Mouse (Mus musculus): ENCODE results near the gene Lbr. TPM values are rescaled to one million over a fixed set of nuclear protein-coding genes. Genes with fewer than 3 reads are reported as not detected.
A peak's percentile ranks its signal among the peaks of the same experiment; 100 is the strongest.

Gene Lbr
- 100 to 1,000 TPM; 393 to 404 TPM for polyA plus RNA-seq (2017; shearing (Covaris generic))

DNA sequence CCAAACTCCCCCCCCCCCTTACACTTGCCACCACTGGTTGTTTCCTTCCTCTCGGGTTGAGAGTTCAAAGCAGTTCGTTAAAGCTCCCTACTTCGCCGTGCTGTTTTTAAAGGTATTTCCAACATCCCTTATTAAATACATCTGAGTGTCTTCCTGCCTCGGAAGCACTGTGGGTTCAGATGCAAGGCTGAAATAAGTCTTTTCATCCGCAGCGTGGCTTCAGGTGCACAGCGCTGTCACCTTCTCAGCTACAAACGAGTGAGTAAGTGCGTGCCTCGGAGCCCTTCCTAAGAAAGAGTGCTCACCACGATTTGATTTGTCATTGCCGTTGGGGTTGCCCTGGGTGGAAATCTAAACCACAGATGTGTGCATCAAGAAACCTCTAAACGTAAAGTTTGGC is at the start of gene Lbr:
Lbr (minus strand) TSS at position 266 of the 400 bp plus-strand sequence.
- ATAC-seq, result peak; percentile 28

DNA sequence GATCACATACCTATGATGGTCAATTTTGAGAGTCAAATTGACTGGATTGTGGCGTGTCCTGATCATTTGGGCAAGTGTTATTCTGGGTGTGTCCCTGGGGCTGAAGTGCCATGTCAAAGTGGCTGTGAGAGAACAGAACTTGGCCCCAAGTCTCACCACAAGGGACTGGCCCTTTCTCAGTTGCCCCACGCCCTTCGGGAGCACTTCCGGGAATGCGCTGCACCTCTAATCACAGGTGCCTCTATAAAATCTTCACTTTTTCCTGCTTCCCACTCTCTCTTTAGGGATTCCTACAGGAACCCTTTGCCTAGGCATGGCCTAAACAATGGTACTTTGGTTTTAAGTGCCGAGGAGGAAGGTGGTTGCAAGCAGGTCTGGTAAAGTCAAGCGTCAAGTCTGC is 46.8 kb upstream of the Lbr start:
- no peak for ATAC-seq

DNA sequence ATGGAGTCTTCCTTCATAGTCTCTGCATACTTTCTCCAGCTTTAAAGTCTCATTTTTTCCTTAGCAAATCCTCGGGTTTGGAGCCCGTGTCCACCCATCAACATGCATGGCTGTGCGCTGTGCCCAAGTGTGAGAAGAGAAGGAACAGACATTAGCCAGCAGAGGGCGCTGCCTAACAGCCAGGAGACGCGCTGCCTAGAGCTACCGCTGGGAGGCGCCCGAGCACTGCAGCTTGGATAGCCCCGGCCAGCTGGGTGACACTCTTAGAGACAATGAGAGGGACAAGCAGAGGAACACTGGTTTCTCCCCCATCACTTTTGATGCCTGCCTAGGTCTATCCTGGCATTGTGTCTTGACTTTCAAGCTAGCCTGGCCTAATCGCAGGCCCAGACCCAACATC is 46.0 kb upstream of the Lbr start:
- peak; percentile 91 for ATAC-seq

DNA sequence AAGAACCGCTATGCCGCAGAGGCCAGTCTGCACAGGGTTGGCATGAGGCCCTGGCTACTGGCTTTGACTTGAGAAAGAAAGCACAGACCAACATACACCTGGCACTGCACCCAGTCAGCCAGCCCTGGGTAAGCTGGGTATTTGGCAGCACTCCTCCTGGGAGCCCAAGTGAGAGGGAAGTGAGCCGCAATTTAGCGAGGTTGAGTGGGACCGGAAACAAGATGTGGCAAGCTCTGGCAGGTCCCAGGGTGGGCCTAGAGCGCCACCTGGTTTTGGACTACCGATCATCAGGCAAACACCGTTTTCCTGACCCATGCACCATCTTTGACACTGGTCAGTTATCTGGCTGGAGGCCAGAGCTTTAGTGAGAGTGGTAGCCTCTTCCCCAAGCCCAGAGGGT is 38.7 kb upstream of the Lbr start:
- ATAC-seq, result peak; percentile 80

DNA sequence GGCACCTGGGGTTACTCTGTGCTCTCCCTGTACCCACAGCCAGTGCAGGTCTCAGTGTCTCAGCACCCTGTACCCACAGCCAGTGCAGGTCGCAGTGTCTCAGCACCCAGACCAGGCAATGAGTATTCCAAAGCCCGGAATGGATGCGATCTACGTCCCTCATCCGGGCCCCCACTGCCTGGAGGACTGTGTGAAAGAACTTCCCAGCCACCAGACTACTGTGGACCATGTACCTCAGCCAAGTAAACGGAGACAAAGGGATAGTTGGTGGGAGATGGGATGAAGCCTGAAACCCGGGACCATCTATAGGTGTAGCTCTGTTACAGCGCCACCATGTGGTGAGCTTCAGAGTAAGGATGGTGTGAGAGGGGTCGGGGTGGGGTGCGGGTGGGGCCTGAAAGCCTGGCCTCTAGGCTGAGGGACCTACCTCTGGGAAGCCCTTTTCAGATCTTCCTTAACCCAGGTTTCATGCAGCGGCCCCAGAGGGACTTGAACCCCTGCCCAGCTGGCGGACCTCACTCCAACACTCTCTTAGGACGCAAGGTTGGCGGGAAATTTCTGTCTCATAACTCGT is 38.0 kb upstream of the Lbr start:
- no peak for ATAC-seq

DNA sequence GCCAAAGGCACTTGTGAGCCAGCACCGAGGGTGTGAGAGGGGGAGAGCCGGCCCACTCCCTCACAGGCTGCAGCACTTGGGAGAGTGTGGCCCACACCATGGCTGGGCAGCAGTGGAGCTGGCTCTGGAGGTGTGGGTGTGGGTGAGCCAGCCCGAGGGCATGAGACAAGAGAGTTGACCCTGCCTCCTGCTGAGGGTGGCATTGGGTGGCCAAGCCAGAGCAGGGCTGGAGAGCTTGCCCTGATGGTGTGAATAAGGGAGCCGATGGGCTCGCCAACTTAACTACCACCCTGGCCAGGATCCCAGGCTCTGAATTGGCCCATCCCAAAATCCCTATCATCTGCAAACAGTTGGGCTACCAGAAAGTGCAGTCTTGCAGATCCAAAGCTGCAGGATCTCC is 35.6 kb upstream of the Lbr start:
- no peak for ATAC-seq

DNA sequence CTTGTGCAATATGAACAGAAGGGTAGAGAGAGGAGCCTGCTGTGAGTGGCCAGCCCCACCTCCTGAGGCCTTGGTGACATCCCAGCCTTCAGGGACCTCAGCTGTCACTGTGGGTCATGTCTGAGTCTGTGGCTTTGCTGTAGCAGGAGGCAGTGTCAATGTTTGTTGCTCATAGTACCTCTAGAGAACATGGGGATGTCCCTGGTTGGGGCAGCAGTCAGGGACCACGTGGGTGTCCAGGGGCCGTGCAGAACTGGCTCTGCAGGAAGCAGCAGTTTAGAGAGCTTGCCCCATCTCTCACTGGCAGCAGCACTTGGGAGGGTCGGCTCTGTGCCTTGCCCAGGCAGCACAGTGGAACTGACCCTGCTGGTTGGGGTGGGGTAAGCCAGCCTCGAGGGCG is 34.2 kb upstream of the Lbr start:
- peak; percentile 75 for ATAC-seq

DNA sequence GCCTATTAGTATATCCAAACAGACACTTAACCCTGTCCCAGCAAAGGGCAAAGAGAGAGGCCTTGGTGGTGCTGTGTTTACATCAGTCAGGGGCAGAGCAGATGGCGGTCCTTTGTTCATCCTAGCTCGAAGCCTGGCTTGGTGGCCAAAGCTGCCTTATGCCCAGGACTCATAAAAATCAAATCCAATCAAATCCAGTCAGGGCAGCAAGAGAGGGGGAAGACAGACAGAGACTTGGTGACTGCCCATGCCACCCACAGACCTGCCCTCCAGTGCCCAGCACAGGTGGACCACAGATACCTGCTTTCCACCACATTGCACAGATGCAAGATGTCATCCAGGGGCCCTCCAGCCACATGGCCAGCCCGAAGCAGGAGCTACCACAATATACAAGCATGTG is 33.8 kb upstream of the Lbr start:
- no peak for ATAC-seq

DNA sequence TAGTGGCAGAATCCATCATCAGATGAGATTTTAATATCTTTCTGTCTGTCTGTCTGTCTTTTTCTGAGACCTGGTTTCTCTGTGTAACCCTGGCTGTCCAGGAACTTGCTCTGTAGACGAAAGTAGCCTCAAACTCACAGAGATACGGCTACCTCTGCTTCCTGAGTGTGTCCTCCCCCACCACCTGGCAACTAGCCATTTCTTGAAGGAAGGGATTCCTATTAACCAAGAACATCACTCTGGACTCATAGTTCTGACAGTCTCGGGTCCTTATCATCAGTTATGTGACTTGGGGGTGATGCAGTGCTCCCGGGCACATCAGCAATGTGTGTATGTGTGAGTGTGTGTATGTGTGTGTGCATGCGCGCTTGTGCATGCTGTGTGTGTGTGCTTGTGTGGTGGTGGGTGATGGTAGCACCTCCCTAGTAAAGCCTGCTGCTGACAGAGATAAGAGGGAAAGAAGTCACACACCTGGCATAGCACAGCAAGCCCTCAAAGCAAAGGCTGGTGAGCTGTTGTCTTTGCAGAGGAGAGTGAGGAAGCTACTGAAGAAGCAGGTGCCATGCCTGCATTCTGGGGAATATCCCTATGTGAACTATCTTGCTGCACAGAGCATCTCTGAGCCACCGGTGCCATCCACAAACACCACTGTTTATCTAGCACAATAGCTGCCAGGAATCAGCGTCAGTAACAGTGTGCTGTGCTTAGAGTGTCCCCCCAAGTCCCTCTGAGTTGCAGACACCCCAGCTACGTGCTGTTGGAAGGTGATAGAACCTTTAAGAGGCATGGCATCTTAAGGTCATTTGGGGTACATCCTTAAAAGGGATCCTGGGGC is 30.5 kb upstream of the Lbr start:
- no peak for ATAC-seq

DNA sequence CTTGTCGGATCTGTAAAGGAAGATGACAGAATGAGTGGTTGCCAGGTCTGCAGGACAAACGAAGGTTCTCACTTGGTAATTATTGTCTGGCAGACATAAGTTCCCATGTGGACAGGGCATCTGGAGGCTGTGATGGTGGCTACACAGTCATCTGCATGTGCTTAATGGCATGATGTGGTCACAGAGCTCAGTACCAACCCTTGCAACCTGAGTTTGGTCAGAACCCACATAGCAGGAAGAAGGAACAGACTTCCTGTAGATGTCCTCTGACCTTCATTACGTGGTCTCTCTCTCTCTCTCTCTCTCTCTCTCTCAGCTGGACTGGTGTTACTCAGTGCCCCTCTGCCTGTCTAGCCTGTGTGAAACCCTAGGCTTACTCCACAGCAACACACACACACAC is 29.8 kb upstream of the Lbr start:
- no peak for ATAC-seq

DNA sequence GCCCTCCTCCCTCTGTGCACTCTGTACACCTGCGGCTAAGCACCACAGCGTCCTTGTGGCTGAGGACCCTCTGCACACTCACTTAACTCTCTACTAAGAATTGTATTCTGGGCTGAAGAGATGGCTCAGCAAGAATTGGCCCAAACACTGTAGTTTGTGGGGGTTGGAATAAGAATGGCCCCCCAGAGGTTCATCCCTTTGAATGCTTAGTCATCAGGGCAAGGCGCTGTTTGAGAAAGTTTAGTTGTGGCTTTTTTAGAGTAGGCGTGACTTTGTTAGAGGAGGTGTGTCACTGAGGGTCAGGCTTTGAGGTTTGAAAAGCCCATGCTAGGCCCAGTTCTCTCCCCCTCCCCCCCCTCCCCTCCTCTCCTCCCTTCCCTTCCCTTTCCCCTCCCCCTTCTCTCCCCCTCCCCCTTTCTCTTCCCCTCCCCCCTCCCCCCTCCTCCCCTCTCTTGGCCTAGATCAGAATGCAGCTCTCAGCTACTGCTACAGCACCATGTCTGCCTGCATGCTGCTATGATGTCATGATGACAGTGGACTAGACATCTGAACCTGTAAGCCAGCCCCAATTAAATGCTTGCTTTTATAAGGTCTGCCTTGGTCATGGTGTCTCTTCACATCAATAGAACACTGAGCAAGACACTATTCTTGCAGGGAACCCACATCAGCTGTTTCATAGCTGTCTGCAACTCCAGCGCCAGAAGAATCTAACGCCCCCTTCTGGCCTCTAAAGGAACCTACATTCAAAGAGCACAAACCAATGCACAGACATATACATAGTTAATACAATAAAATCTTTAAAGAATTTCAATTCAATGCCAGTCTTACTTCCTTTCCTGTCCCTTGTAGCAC is 23.8 kb upstream of the Lbr start:
- ATAC-seq, result peak; percentile 34

DNA sequence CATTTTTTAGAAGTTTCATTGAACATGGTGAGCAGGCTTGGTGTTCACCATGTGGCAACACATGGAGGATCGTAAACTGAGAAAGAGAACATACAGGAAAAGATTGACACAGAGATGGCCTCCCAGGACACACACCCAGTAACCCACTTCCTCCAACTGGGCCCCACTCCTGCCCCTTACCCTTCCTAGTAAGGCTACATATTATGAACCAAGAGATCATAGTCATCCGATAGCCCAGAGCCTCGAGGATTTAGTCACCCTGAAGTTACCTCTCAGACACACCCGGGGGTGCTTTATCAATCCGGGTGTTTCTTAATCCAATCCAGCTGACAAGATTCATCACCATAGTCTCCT is 23.0 kb upstream of the Lbr start:
- peak; percentile 15 for ATAC-seq

DNA sequence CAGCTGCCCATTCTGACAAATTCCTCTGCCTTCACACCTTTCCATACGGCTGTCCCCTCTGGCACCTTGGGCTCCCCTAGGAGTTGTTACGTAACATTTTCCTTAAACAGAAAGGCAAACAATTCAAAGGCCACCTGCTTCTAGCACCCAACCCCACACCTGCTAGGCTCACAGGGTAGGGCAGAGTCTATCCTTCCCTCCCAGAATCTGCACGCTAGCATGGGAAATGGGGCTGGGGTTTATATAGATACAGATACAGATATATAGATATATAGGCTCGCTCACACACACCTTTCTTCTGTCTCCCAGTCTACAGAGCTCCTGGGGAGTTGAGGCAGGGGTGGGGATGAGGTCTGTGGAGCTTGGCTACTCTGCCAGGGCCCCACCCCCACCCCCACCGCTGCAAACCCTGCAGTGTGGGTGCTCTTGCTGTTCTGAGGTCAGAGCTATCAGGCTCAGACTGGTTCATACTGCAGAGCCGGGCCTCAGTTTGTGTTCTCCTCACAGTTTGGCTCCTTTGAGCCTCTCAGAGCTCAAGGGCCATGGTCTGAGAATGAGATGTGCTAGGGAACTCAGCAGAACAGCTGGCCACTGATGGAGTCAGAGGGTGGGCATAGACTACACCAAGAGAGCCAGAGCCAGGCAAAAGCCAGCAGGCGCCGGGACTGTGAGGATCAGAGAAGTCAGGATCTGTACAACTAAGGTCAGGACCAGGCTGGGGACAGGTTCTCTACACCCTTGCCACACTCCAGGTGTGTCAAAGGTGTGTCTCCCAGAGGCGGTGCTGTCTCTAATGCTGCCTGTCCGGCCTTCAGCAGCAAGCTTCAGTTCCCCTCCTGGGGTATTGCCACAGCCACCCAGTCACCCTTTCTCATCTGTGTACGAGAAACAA is 22.4 kb upstream of the Lbr start:
- ATAC-seq, result no peak

DNA sequence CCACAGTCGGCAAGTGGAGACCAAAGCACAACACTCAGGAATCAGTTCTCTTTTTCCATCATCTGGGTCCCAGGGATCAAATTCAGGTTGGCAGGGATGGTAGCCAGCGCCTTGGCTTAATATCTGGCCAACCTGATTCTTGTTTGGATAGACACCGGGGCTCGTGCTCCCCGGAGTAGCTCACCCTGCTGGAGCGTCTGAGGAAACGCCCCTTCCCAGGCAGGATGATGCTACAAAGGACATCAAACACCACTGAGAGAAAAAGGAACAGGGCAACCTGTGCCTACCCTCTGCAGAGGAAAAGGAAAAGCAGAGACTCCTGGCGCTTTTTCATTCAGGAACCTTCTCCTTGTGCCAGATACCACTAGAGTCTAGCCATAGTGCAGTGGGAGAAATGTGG is 20.6 kb upstream of the Lbr start:
- ATAC-seq, result no peak

DNA sequence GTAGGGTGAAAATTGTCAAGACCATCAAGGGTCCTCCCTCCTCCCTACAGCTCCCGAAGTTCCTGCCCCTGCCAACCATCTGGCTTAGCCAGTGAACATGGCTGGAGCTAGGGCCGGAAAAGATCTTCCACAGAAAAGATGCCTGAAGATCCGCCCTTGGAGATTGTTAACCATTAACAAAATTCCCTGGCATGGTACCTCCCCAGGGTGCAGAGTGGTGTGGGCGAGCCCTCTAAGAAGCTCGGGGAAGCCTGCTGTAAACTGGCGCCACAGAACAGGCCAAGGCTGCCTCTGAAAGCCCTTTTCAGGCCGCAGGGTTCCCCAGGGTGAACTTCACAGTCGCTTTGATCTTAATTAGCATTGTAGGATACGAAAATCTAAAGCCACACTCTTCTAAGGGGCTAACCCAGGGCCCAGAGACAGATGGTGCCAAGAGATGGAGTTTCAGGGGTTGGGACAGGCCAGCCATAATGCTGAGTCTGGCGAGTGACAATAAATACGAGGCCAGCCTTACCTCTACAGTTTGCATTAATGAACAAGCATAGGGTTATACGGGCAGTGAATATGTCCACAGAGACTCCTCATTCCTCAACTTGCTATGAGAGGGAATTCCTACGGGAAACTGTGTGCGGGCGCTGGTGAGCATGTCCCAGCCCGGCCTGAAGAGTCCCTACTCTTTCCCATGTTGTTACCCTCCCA is 20.0 kb upstream of the Lbr start:
- ATAC-seq, result no peak

DNA sequence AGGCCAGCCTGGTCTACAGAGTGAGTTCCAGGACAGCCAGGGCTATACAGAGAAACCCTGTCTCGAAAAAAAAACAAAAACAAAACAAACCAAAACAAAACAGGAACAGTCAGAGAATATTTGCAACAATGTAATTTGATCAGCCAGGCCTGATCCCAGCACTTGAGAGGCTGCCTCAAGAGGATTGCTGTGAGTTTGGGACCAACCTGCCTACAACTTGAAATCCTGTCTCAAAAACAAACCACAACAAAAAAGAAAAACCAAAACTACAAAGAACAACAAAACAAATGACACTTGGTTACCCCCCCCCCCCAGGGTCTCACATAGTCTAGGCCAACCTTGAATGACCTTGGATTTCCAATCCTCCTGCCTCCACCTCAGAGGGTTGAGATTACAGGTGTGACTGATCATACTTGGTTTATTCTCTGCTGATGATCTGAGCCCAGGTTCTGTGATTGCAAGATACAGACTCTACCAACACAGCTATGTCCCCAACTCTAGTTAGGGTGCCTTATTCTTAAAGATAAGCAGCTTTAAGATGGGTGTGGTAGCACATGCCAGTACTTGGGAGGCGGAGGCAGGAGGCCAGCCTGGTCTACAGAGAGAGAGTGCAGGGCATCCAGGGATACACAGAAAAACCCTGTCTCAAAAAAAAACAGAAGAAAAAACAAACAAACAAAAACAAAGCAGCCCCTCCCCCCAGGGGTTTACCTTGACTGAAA is 18.5 kb upstream of the Lbr start:
- no peak for ATAC-seq

DNA sequence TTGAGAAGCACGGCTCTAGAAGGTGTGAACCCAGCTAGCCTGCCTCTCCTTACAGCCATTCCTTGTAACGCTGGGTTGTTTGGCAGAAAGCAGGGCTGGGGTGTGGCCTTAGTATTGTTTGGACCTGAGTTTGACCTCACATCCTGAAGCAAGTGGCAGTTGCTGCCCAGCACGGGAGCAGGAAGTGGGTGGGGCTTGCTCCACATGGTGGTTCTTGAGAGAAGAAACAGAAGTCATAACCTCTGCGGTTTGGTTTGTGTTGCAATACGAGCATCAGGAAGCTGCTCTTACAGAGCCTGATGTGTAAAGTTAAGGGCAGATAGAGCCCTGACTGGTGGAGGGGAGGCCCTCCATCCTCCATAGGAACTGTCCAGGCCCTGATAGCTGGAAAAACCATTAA is 17.8 kb upstream of the Lbr start:
- ATAC-seq, result peak; percentile 96

DNA sequence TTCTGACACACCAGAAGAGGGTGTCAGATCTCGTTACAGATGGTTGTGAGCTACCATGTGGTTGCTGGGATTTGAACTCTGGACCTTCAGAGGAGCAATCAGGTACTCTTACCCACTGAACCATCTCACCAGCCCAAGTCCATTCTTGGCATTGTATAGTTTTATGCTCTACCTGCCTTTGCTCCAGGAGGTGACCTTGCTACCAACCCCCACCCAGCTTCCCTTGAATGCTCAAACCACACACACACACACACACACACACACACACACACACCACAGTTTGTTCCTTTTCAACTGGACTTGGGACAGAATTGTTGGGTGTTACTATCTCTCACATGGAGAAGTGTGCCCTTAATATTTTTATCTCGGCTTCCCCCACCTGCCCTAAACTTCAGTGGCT is 13.5 kb upstream of the Lbr start:
- ATAC-seq, result no peak

DNA sequence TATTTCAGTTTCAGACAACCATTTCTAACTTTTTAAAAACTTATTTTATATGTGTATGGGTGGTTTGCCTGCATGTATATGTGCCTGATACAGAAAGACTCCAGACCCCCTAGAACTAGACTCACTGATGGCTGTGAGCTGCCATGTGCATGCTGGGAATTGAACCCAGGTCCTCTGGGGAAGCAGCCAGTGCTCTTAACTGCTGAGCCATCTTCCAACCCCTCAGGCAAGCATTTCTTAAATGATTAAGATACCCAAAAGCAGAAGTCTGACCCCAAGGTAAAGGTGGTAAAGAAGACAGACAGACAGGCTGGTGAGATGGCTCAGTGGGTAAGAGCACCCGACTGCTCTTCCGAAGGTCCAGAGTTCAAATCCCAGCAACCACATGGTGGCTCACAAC is 12.0 kb upstream of the Lbr start:
- no peak for ATAC-seq

DNA sequence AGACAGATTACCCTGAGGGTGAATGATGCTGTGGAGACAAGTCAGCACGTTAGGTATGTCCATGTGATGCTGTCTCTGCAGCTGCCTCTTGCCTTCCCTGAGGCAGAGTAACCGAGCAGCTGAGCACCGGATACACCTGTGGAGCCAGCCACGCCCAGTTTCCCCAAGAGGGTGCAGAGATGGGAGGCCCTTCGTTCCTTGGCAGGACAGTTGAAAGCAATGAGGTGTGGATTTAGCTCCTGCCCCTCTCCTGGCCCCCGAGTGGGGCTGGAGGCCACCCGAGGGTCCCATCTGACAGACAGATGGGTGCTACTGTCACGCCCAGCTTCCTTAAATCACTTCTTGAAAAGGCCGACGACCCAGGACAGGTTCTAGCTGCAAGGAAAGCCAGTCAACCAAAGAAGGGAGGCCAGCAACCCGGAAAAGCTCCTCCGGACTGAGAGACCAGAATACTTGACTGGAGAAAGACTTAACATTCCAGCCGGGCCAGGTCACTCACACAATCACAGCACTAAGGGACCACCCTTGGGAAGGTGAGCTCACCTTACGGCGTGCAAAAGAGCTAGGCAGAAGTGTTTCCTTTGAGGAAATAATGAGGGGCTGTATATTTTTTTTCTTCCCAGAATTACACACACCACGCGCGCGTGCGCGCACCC is 10.4 kb upstream of the Lbr start:
- ATAC-seq, result peak; percentile 98

DNA sequence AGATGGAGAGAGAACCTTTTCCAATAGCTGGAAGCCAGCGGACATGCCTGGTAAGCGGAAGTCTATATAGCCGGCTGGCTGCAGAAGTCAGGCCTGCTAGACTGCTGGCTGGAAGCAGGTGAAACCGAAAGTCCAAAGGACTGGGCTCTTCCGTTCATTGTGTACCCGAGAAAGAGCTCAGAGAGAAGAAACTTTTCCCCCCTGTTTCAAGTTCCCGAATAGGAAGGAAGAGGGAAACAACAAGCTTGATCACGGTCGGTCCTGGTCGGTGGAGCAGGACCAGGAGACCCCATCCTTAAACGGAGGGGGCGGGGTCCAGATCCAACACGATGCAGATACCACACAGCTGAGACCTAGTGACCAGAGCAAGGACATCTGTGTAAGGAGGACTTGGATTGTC is 9.6 kb upstream of the Lbr start:
- peak; percentile 70 for ATAC-seq
